Comparison of ENCODE assay signal across 17 mouse cellular contexts in the genomic region with DNA sequence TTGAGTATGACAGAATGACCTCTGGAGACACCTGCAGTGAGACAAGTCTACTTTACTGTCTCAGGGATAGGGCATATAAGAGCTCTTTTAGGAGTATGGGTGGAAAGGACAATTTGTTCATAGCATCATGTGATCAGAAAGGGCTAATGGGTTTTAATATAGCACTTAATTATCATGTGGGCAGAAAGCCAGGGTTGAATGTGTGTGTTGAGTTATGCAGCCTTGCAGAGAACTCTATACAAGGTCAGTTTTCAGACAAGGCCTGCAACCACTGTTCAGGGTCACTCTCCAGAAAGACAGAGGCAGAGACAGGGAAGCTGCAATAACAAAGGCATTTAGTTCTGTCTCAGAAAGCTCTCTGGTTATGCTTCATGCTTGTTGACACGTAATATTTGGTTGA.
"Had no signal": no experiment of that assay in that cellular context is flagged by ENCODE, and none has a peak within 500 bp of the region (broad histone marks: within the 10 kb centered on the region; RNA-seq: fewer than 3 reads in every experiment).

No protein-coding gene starts in this region.

- H3K9me3 ChIP-seq: liver, embryonic 13.5 days; midbrain, embryonic 12.5 days; midbrain, embryonic 15.5 days; neural tube, embryonic 12.5 days; neural tube, embryonic 15.5 days; stomach, embryonic 15.5 days had no signal

- H3K27me3 ChIP-seq: liver, embryonic 13.5 days; midbrain, embryonic 12.5 days; midbrain, embryonic 15.5 days; neural tube, embryonic 12.5 days; neural tube, embryonic 15.5 days; stomach, embryonic 15.5 days had no signal

- H3K36me3 ChIP-seq: liver, embryonic 13.5 days; midbrain, embryonic 12.5 days; midbrain, embryonic 15.5 days; neural tube, embryonic 12.5 days; neural tube, embryonic 15.5 days; stomach, embryonic 15.5 days had no signal

- H3K4me3 ChIP-seq: layer of hippocampus, adult 2 months; liver, embryonic 13.5 days; midbrain, embryonic 12.5 days; midbrain, embryonic 15.5 days; neural tube, embryonic 12.5 days; neural tube, embryonic 15.5 days; stomach, embryonic 15.5 days had no signal

- DNase-seq: kidney, adult 2 months; kidney, postnatal 25 days; layer of hippocampus, adult 9-11 months; liver, embryonic 13.5 days; lung, adult 2 months; lung, postnatal 14 days; right cerebral cortex, postnatal 25 days; spleen, adult 18-20 months; thymus, postnatal 36 days had no signal

- ATAC-seq: midbrain, embryonic 15.5 days had no signal

- H3K9ac ChIP-seq: liver, embryonic 13.5 days; midbrain, embryonic 12.5 days; midbrain, embryonic 15.5 days; neural tube, embryonic 12.5 days; neural tube, embryonic 15.5 days; stomach, embryonic 15.5 days had no signal

- H3K4me2 ChIP-seq: liver, embryonic 13.5 days; midbrain, embryonic 12.5 days; midbrain, embryonic 15.5 days; neural tube, embryonic 12.5 days; neural tube, embryonic 15.5 days; stomach, embryonic 15.5 days had no signal

- H3K4me1 ChIP-seq: liver, embryonic 13.5 days; midbrain, embryonic 12.5 days; midbrain, embryonic 15.5 days; neural tube, embryonic 12.5 days; neural tube, embryonic 15.5 days; stomach, embryonic 15.5 days had no signal

- H3K27ac ChIP-seq: kidney, postnatal 0 days; layer of hippocampus, adult 2 months; liver, embryonic 13.5 days; macrophage; midbrain, embryonic 12.5 days; midbrain, embryonic 15.5 days; neural tube, embryonic 12.5 days; neural tube, embryonic 15.5 days; stomach, embryonic 15.5 days had no signal
